Mouse (Mus musculus): ENCODE results near the gene Gm11060.

GRCm38 (mm10) chr2:105132300-105132699 is 40.5 kb downstream of the Gm11060 start:
- TF ChIP-seq ZC3H11A (IDR thresholded peaks at IDR 0.05; ENCODE audit: borderline replicate concordance, low read depth, low read length) (no peak), MAFK (IDR thresholded peaks at IDR 0.05; ENCODE audit: insufficient read depth, low read depth, low read length) (no peak), CHD2 (IDR thresholded peaks at IDR 0.05; ENCODE audit: low read depth, low read length) (no peak), HCFC1 (IDR thresholded peaks at IDR 0.05; ENCODE audit: borderline replicate concordance, insufficient read depth, low read length) (no peak)

All from ES-E14 (cell line).